Mouse (Mus musculus) spleen, adult 2 months (tissue): Measurements from ENCODE around the gene Ces1a. TPM values are rescaled to one million over a fixed set of nuclear protein-coding genes. Genes with fewer than 3 reads are reported as not detected.

Experiments used
- DNase-seq, 2 experiments: peaks; one replicate each; pipeline versions ENCODE4 v3.0.0 to v3.0.0-alpha.2; 2012 to 2021; ENCODE audit warnings: low spot score in 2 of 2, low read depth in 1 of 2
- H3K27ac ChIP-seq: fragments of 200-500 bp; 2 replicates; pipeline ENCODE4 v1.5.1; 2012; ENCODE audit warnings: low read length, inconsistent platforms; ENCODE audit not compliant: insufficient read depth
- H3K27me3 ChIP-seq: fragments of 200-500 bp; 2 replicates; pipeline ENCODE4 v1.6.1; 2012; ENCODE audit warnings: mild to moderate bottlenecking, moderate library complexity, low read length, inconsistent platforms; ENCODE audit not compliant: control insufficient read depth, insufficient read depth
- H3K36me3 ChIP-seq: fragments of 200-500 bp; 2 replicates; pipeline ENCODE4 v1.6.1; 2012; ENCODE audit warnings: mild to moderate bottlenecking, low read length, inconsistent platforms; ENCODE audit not compliant: control insufficient read depth, insufficient read depth
- H3K4me1 ChIP-seq: fragments of 200-500 bp; 2 replicates; pipeline ENCODE4 v1.6.1; 2011; ENCODE audit warnings: inconsistent platforms; ENCODE audit not compliant: control insufficient read depth, insufficient read depth, insufficient read length
- H3K4me3 ChIP-seq: fragments of 200-500 bp; 2 replicates; pipeline ENCODE4 v1.5.1; 2011; ENCODE audit warnings: mild to moderate bottlenecking, inconsistent platforms; ENCODE audit not compliant: insufficient read depth, insufficient read length; ENCODE audit errors: extremely low read depth
- CTCF ChIP-seq: fragments of 200-500 bp; IDR thresholded peaks from 2 replicates; pipeline ENCODE4 v1.5.1; 2011; ENCODE audit warnings: mild to moderate bottlenecking, inconsistent platforms; ENCODE audit not compliant: insufficient read depth, insufficient read length, insufficient replicate concordance; ENCODE audit errors: extremely low read depth
- POLR2A ChIP-seq: fragments of 200-500 bp; IDR thresholded peaks from 2 replicates; pipeline ENCODE4 v1.6.1; 2011; ENCODE audit warnings: low read depth, low read length, inconsistent platforms
- WGBS: fragments of 180-500 bp; shearing (Covaris S2); methylation state at CpG from one replicate; pipeline ENCODE4 v1.1.7; 2018; 5-methylcytosine and 5-hydroxymethylcytosine counted together
- polyA plus RNA-seq: library from polyadenylated mRNA; depleted of rRNA; stranded (reverse); fragments of >200 nt; gene quantifications from 2 replicates; pipeline ENCODE4 v1.2.3, GENCODE M21; 2012; rRNA removed

Ces1a gene
- polyA plus RNA-seq, result not detected in 2 replicates

GRCm38 (mm10) chr8:93048092-93048491, at the start of gene Ces1a:
Gene Ces1a, minus strand, starts transcription at chr8:93048192.
- WGBS, result 87% methylated on average over 3 of the region's 3 CpGs
- no peaks in the 10 kb centered on the region for H3K4me1 ChIP-seq
- H3K27me3 ChIP-seq, result no peaks in the 10 kb centered on the region
- no peak for DNase-seq
- TF ChIP-seq CTCF (no peak), POLR2A (no peak)
- no peak within 1 kb of the TSS for H3K4me3 ChIP-seq
- no peaks in the 10 kb centered on the region for H3K36me3 ChIP-seq
- no peak within 1 kb of the TSS for H3K27ac ChIP-seq

- Histone ChIP-seq H3K27ac (no peak overlapping the region), H3K4me1 (no peaks in the 10 kb centered on the region), H3K4me3 (no peak overlapping the region), H3K36me3 (no peaks in the 10 kb centered on the region), H3K27me3 (no peaks in the 10 kb centered on the region)
- TF ChIP-seq CTCF, result no peak
- TF ChIP-seq POLR2A, result no peak
- no peak for DNase-seq
Observed at GRCm38 (mm10) chr8:93095376-93095775, 47.4 kb upstream of the Ces1a start.

- DNase-seq, result no peak
- TF ChIP-seq CTCF (no peak), POLR2A (no peak)
- Histone ChIP-seq H3K27me3 (no peaks in the 10 kb centered on the region), H3K36me3 (no peaks in the 10 kb centered on the region), H3K4me1 (no peaks in the 10 kb centered on the region), H3K4me3 (no peak overlapping the region), H3K27ac (no peak overlapping the region)
- WGBS, result 71% methylated on average over 1 of the region's 1 CpGs
Observed at GRCm38 (mm10) chr8:93091324-93091723, 43.3 kb upstream of the Ces1a start.

- Histone ChIP-seq H3K27me3 (no peaks in the 10 kb centered on the region), H3K27ac (no peak overlapping the region), H3K4me1 (no peaks in the 10 kb centered on the region), H3K36me3 (no peaks in the 10 kb centered on the region), H3K4me3 (no peak overlapping the region)
- WGBS, result 9% methylated on average over 2 of the region's 2 CpGs
- TF ChIP-seq POLR2A, result no peak
- no peak for TF ChIP-seq CTCF
- DNase-seq, result no peak
Observed at GRCm38 (mm10) chr8:93088686-93089122, 40.7 kb upstream of the Ces1a start.

- Histone ChIP-seq H3K4me3 (no peak overlapping the region), H3K27ac (no peak overlapping the region), H3K4me1 (no peaks in the 10 kb centered on the region), H3K36me3 (no peaks in the 10 kb centered on the region), H3K27me3 (no peaks in the 10 kb centered on the region)
- TF ChIP-seq POLR2A (no peak), CTCF (no peak)
- 61% methylated on average over 7 of the region's 7 CpGs for WGBS
- no peak for DNase-seq
Observed at GRCm38 (mm10) chr8:93088193-93088592, 40.2 kb upstream of the Ces1a start.

GRCm38 (mm10) chr8:93079887-93080286, 31.9 kb upstream of the Ces1a start, which contains the start of gene Ces1b:
Gene Ces1b, minus strand, starts transcription at chr8:93080017.
- no peaks in the 10 kb centered on the region for H3K4me1 ChIP-seq
- no peak for DNase-seq
- WGBS, result 78% methylated on average over 2 of the region's 2 CpGs

GRCm38 (mm10) chr8:93075251-93075650, 27.3 kb upstream of the Ces1a start:
- H3K4me3 ChIP-seq, result no peak overlapping the region
- no peak for DNase-seq
- H3K27ac ChIP-seq, result no peak overlapping the region
- no peaks in the 10 kb centered on the region for H3K36me3 ChIP-seq
- 60% methylated on average over 4 of the region's 4 CpGs for WGBS
- no peaks in the 10 kb centered on the region for H3K27me3 ChIP-seq
- TF ChIP-seq CTCF (no peak), POLR2A (no peak)
- no peaks in the 10 kb centered on the region for H3K4me1 ChIP-seq

More at GRCm38 (mm10) chr8:93079887-93080286, 31.9 kb upstream of the Ces1a start, which contains the start of gene Ces1b:
- Histone ChIP-seq H3K36me3 (no peaks in the 10 kb centered on the region), H3K27ac (no peak within 1 kb of the TSS), H3K4me3 (no peak within 1 kb of the TSS), H3K27me3 (no peaks in the 10 kb centered on the region)
- TF ChIP-seq POLR2A, result no peak
- no peak for TF ChIP-seq CTCF
